Comparison of ENCODE assay signal across 23 mouse cellular contexts in genomic region chr9:86281147-86281467, GRCm38 (mm10).
DNase-seq lines count a peak whose midpoint lies in the region; ATAC-seq and TF ChIP-seq lines count a peak whose summit lies in the region.
"Had no signal": no experiment of that assay in that cellular context is flagged by ENCODE, and none has a peak within 500 bp of the region (broad histone marks: within the 10 kb centered on the region; RNA-seq: fewer than 3 reads in every experiment).

No protein-coding gene starts in this region.

- no peak overlapping the region for H3K4me3 ChIP-seq in heart, embryonic 13.5 days
- no peak overlapping the region for H3K4me3 ChIP-seq in hindbrain, embryonic 10.5 days
- no peak overlapping the region for H3K4me3 ChIP-seq in hindbrain, postnatal 0 days (ENCODE audit: low read length)
- H3K4me3 ChIP-seq: embryonic facial prominence, embryonic 13.5 days; forebrain, embryonic 12.5 days; gastrocnemius, adult 2 months; hindbrain, embryonic 13.5 days; intestine, embryonic 15.5 days had no signal

- H3K4me1 ChIP-seq in heart, embryonic 13.5 days: peaks cover 30% of the 10 kb centered on the region
- peaks cover 15% of the 10 kb centered on the region for H3K4me1 ChIP-seq in hindbrain, embryonic 10.5 days (replicated peaks)
- no peaks in the 10 kb centered on the region for H3K4me1 ChIP-seq in hindbrain, postnatal 0 days (ENCODE audit: insufficient read depth, low read length)
- H3K4me1 ChIP-seq: embryonic facial prominence, embryonic 13.5 days; intestine, embryonic 15.5 days had no signal

- WGBS in heart, embryonic 13.5 days: 36% methylated on average over 4 of the region's 4 CpGs
- WGBS in hindbrain, embryonic 10.5 days: 71% methylated on average over 4 of the region's 4 CpGs
- 64% methylated on average over 4 of the region's 4 CpGs for WGBS in hindbrain, postnatal 0 days

- peaks cover 15% of the 10 kb centered on the region for H3K9me3 ChIP-seq in heart, embryonic 13.5 days
- H3K9me3 ChIP-seq in hindbrain, embryonic 10.5 days: peaks cover 15% of the 10 kb centered on the region
- no peaks in the 10 kb centered on the region for H3K9me3 ChIP-seq in hindbrain, postnatal 0 days (ENCODE audit: low read length)
- H3K9me3 ChIP-seq: G1E; hindbrain, embryonic 13.5 days; intestine, embryonic 15.5 days had no signal

- peak overlapping the region; percentile 34 for H3K4me2 ChIP-seq in heart, embryonic 13.5 days
- no peak overlapping the region for H3K4me2 ChIP-seq in hindbrain, postnatal 0 days (ENCODE audit: low read depth, low read length)
- H3K4me2 ChIP-seq: embryonic facial prominence, embryonic 13.5 days; forebrain, embryonic 12.5 days; hindbrain, embryonic 13.5 days; intestine, embryonic 15.5 days had no signal

- no peaks in the 10 kb centered on the region for H3K27me3 ChIP-seq in heart, embryonic 13.5 days (replicated peaks)
- H3K27me3 ChIP-seq in hindbrain, embryonic 10.5 days (ENCODE audit: insufficient read depth, poor library complexity, severe bottlenecking): no peaks in the 10 kb centered on the region
- no peaks in the 10 kb centered on the region for H3K27me3 ChIP-seq in hindbrain, postnatal 0 days (ENCODE audit: insufficient read depth, low read length)
- H3K27me3 ChIP-seq: embryonic facial prominence, embryonic 13.5 days; forebrain, embryonic 12.5 days; hindbrain, embryonic 13.5 days; intestine, embryonic 15.5 days had no signal

- DNase-seq in frontal cortex, postnatal 14 days (ENCODE audit: low spot score in 2 of 2): no peak
- no peak for DNase-seq in heart, adult 8-10 months (ENCODE audit: low spot score)
- no peak for DNase-seq in hindbrain, embryonic 10.5 days (ENCODE audit: low spot score)
- no peak for DNase-seq in hindbrain, postnatal 0 days (ENCODE audit: low spot score)
- DNase-seq in R1 (ENCODE audit: low read depth, low spot score): peak; percentile 23
- DNase-seq: adrenal gland, postnatal 10 days; B cell, adult 2 months; cerebellum, adult 11-12 months; cerebellum, adult 9-10 months; cerebellum, postnatal 25 days; gastrocnemius, adult 2 months; gastrocnemius, postnatal 25 days; heart, postnatal 4 days; kidney, adult 18-20 months had no signal

- ATAC-seq in frontal cortex, adult (ENCODE audit: low TSS enrichment): peak; percentile 62; the same call in 1 of the 2 replicates
- no peak for ATAC-seq in heart, embryonic 13.5 days (ENCODE audit: extremely low read depth, insufficient number of reproducible peaks, low FRiP score, low TSS enrichment)
- no peak for ATAC-seq in hindbrain, postnatal 0 days
- ATAC-seq: CD4-positive, CD25-positive, alpha-beta regulatory T cell, adult 4 months; forebrain, embryonic 16.5 days; intestine, embryonic 15.5 days had no signal

- H3K27ac ChIP-seq in heart, embryonic 13.5 days (replicated peaks): 0 out of 2 replicates have a peak overlapping the region, but pooled peaks have one; percentile 7
- peak overlapping the region; percentile 29; the same call in 1 of the 2 replicates for H3K27ac ChIP-seq in hindbrain, embryonic 10.5 days
- no peak overlapping the region for H3K27ac ChIP-seq in hindbrain, postnatal 0 days
- H3K27ac ChIP-seq: embryonic facial prominence, embryonic 13.5 days; forebrain, embryonic 12.5 days; gastrocnemius, adult 2 months; hindbrain, embryonic 13.5 days; intestine, embryonic 15.5 days had no signal

- no peak for TF ChIP-seq CTCF in hindbrain, postnatal 0 days (IDR thresholded peaks at IDR 0.05; ENCODE audit: low read depth)

- no peak overlapping the region for H3K9ac ChIP-seq in heart, embryonic 13.5 days
- no peak overlapping the region for H3K9ac ChIP-seq in hindbrain, postnatal 0 days (replicated peaks; ENCODE audit: low read length)
- H3K9ac ChIP-seq: embryonic facial prominence, embryonic 13.5 days; forebrain, embryonic 12.5 days; hindbrain, embryonic 13.5 days; intestine, embryonic 15.5 days had no signal

- no peaks in the 10 kb centered on the region for H3K36me3 ChIP-seq in heart, embryonic 13.5 days
- H3K36me3 ChIP-seq in hindbrain, embryonic 10.5 days: no peaks in the 10 kb centered on the region
- no peaks in the 10 kb centered on the region for H3K36me3 ChIP-seq in hindbrain, postnatal 0 days (ENCODE audit: insufficient read depth, low read length)
- H3K36me3 ChIP-seq: embryonic facial prominence, embryonic 13.5 days; forebrain, embryonic 12.5 days; G1E; hindbrain, embryonic 13.5 days; intestine, embryonic 15.5 days had no signal
